Mouse (Mus musculus): ENCODE data around the gene Meox1. TPM values are rescaled to one million over a fixed set of nuclear protein-coding genes. Genes with fewer than 3 reads are reported as not detected.

Gene Meox1
- total RNA-seq, 1 experiment from 2014 or later, result not detected

DNA sequence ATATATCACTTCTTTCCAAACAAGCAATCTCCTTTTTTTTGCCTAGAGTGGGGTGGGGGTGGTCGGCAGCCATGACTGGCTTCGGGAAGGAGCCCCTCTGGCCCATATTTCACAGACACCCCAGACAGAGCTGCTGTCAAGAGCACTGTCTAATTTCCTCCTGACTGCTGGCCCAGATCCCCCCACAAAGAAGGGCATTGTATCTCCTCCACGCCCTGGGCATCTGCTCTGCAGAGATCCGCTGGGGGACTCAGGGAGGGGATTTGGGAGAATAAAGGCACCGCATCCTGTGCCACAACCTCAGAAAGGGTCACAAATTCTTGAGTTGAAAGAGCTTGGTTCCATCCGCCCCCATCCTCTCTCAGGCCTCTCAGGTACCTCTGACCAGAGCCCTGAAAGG is 22.7 kb downstream of the Meox1 start:
- ATAC-seq (replicated peaks; ENCODE audit: insufficient number of reproducible peaks, low FRiP score, low TSS enrichment, poor library complexity, severe bottlenecking), result no peak

DNA sequence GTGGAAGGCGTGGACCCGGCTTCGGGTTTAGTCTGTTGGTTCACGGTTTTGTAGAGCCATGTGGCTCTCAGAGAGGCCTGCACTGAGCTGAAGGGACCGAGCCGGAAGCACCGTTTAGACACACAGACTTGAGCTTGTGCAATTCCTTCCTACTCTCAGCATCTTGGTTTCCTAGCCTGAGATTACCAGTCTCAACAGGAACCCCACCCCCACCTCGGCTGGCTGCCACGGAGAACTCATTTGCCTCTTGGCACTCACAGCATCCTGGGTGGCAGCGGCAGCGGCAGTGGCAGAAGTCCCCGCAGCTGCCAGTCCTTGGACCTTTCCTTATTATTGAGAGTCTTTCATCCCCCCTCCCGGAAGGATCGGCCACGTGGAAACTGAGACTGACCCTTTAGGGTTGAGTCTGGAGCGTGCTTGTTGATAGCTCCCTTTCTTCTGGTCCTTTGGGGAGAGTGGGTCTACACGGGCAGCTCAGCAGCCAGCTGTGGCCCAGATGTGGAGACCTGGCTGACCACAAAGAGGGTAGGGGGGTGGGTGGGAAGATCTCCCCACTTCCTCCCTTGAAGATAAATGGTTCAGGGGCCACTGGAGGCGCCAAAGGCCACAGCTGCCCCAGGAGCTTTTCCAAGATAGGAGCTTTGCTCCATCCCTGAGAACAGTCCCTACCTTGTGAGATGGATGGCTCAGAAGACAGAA is 24.0 kb downstream of the Meox1 start:
- no peak; the same call in 1 of the 2 replicates for ATAC-seq (replicated peaks; ENCODE audit: insufficient number of reproducible peaks, low FRiP score, low TSS enrichment, poor library complexity, severe bottlenecking)

DNA sequence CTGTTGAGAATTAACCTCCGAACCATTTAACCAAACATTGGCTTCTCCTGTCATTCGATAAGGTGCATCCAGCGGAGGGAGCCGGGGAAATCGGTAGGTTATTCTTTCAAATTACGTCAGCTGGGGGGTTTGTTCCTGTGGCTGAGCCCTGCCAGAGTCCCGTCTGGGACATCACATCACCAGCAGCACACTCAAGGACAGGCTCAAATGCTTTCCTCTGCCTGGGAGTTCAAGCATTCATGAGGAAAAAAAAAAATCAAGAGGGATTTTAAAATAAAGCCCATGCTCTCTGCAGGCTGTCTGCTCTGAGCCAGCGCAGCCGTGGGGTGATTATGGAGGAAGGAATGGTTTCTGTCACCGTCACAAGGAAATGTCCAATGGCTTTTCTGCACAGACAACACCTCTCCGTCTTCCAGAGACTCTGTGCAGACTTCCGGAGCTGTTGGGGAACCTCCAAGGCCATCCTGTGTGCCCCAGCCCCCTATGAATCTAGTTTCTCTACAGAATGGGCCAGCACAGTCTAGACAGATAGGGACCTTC is 26.6 kb downstream of the Meox1 start:
- no peak for ATAC-seq (replicated peaks; ENCODE audit: insufficient number of reproducible peaks, low FRiP score, low TSS enrichment, poor library complexity, severe bottlenecking)

- no peak for ATAC-seq (replicated peaks; ENCODE audit: insufficient number of reproducible peaks, low FRiP score, low TSS enrichment, poor library complexity, severe bottlenecking)
Measured at GRCm38 (mm10) chr11:101858742-101859141, 35.4 kb downstream of the Meox1 start.

DNA sequence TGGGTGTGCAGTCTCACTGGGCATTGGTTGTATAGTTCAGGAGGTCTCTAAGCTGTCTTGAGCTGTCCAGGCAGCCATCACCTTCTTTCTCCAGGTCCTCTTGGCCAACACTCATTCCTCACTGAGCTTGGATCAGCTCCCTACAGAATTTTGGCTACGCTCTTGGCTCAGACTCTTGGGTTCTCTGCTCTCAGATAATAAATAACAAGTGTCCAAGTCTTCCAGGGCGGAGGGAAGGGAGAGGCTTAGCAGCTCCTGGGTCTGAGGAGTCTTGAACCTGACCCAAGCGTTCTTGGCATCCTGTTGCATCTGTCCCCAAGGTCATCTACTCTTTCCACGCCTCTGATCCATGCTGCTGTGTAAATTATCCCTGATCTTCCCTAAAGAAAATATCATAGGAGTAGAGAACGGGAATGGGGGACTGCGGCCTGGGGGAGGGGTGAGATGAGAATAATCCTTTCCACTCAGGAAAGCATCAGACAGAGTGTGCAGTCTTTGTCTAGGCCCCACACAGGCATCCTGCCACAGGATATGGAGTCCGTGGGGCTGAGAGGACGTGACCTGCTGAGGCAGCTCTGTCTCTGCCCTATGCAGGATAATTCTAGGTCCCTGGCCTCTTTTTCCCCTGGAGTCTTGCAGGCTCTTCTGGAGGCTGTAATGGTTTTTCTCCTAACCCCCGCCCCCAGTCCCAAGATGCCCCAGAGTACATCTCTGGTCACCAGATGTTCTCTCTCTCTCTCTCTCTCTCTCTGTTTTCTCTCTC is 38.0 kb downstream of the Meox1 start:
- no peak for ATAC-seq (replicated peaks; ENCODE audit: insufficient number of reproducible peaks, low FRiP score, low TSS enrichment, poor library complexity, severe bottlenecking)

GRCm38 (mm10) chr11:101851042-101851441 is 43.1 kb downstream of the Meox1 start:
- ATAC-seq (replicated peaks; ENCODE audit: insufficient number of reproducible peaks, low FRiP score, low TSS enrichment, poor library complexity, severe bottlenecking), result no peak

DNA sequence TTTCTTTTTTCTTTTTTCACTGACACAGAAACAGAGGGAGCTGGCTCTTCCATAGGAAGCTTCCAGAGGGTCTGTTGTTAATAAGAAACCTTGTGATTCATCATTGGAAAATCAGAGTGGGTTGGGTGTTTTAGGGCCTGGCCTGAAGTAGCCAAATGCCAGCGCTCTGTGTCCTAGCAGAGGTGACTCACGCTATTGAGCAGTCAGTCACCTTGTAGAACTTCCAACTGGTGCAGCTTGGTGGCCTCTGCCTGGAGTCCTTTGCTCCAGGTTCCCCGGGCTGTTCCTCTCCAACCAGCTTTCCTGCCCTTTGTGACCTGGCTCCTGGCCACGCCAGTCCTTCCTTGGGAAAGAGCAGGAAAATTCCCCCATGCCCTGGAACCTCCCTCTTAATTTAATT is 44.9 kb downstream of the Meox1 start:
- ATAC-seq (replicated peaks; ENCODE audit: insufficient number of reproducible peaks, low FRiP score, low TSS enrichment, poor library complexity, severe bottlenecking), result no peak

DNA sequence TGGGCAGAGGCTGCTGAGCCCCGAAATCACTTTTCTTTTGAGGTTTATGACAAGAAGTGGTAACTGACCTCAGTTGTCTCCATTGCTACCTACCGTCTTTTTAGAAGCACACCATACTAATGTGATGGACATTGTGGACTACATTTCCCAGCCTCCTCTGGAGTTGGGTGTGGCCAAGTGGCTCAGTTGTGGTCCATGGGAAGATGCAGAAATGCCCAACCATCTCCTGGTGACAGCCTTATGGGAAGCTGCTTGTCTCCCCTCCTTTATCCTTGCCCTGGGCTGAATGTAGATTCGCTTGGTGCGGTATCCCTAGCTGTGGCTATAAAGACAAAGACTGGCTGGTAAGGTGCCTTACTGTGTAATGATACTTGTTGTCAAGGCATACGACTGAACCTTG is 46.7 kb downstream of the Meox1 start:
- ATAC-seq (replicated peaks; ENCODE audit: insufficient number of reproducible peaks, low FRiP score, low TSS enrichment, poor library complexity, severe bottlenecking), result no peak

DNA sequence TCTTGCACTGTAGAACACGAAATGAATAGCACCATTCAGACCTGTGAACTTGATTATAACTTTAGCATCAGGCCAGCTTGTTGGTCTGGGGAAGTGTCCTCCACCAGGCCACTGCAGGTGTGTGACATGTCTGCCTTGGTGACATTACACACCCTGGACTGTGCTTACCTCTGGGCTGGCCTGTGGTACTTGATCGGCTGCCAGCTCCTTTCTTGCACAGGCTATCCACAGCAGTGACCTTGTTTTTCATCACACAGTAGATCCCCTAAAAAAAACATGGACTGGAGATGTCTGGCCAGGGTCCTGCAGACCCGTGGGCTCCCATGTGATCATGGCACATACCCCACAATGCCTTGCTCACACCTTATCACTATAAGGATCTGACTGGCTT is 51.4 kb downstream of the Meox1 start:
- ATAC-seq (replicated peaks; ENCODE audit: insufficient number of reproducible peaks, low FRiP score, low TSS enrichment, poor library complexity, severe bottlenecking), result no peak

DNA sequence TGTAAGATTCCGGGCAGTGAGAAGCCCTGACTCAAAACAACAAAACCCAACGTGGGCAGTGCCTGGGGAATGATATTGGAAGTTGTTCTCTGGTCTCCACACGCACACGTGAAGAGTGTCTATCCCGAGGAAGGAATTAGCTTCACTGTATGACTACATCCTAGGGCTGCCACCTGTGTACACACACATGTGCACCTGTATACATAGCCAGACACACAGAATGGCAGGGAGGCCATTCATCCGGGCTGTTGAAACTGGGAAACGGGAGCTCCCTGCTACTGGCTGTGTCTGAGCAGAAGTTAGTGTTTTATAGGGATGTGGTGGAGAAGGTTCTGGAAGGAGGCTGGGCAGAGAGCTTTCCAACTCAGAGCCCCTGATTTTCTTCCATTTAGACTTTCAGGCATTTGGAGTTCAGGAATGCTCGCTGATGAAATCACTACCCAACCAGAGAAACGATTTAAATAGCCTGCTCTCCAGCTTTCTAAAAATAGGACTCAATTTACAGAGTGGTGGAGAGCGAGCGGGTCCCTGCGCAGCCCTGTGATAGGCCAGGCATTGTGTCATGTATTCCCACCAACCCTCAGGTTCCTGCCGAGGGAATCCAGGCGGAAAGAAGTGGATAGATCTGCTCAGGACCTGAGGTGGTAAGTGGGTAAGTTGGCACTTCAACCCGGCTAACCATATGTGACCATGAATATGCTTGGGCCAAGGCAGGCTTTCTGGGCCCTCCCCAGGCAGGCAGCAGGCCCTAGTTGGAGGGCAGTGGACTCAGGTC is 52.0 kb downstream of the Meox1 start:
- no peak for ATAC-seq (replicated peaks; ENCODE audit: insufficient number of reproducible peaks, low FRiP score, low TSS enrichment, poor library complexity, severe bottlenecking)

GRCm38 (mm10) chr11:101840405-101840804 is 53.8 kb downstream of the Meox1 start:
- no peak for ATAC-seq (replicated peaks; ENCODE audit: insufficient number of reproducible peaks, low FRiP score, low TSS enrichment, poor library complexity, severe bottlenecking)

- no peak for ATAC-seq (replicated peaks; ENCODE audit: insufficient number of reproducible peaks, low FRiP score, low TSS enrichment, poor library complexity, severe bottlenecking)
Measured at GRCm38 (mm10) chr11:101839426-101839825, 54.7 kb downstream of the Meox1 start.

- no peak for ATAC-seq (replicated peaks; ENCODE audit: insufficient number of reproducible peaks, low FRiP score, low TSS enrichment, poor library complexity, severe bottlenecking)
Measured at GRCm38 (mm10) chr11:101832001-101832400, 62.2 kb downstream of the Meox1 start.

DNA sequence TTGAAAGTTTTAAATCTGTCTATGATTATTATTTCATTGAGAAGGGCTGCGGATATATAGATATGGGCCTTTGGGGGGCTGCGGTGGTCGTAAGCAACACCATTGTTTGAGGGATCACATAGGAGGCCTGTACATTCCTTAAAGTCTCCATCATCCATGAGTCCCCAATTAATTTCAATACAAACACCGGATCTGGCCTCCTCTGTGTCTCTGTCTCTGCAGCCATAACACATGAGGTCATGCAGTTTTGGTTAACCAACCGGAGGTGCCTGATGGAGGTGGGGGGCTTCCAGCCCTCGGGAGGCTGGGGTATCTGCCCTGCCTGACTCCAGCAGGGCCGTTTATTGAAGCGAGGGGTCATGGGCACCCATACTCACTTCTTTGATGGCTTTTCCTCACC is 63.6 kb downstream of the Meox1 start:
- ATAC-seq (replicated peaks; ENCODE audit: insufficient number of reproducible peaks, low FRiP score, low TSS enrichment, poor library complexity, severe bottlenecking), result no peak

GRCm38 (mm10) chr11:101830112-101830511 is 64.1 kb downstream of the Meox1 start:
- ATAC-seq (replicated peaks; ENCODE audit: insufficient number of reproducible peaks, low FRiP score, low TSS enrichment, poor library complexity, severe bottlenecking), result no peak

- no peak for ATAC-seq (replicated peaks; ENCODE audit: insufficient number of reproducible peaks, low FRiP score, low TSS enrichment, poor library complexity, severe bottlenecking)
Measured at GRCm38 (mm10) chr11:101828718-101829117, 65.5 kb downstream of the Meox1 start.

Data from monocyte, adult 5-6 weeks (primary cell).